In genomic region chr4:140559862-140560261, GRCm38 (mm10) we compare ENCODE assay signal across 12 mouse cellular contexts.
DNase-seq lines count a peak whose midpoint lies in the region; TF ChIP-seq lines count a peak whose summit lies in the region.
"Had no signal": no experiment of that assay in that cellular context is flagged by ENCODE, and none has a peak within 500 bp of the region (broad histone marks: within the 10 kb centered on the region; RNA-seq: fewer than 3 reads in every experiment).

No protein-coding gene starts in this region.

- no peak overlapping the region for H3K4me3 ChIP-seq in layer of hippocampus, adult 2 months
- H3K4me3 ChIP-seq: heart, embryonic 15.5 days had no signal

- no peak overlapping the region for H3K27ac ChIP-seq in layer of hippocampus, adult 2 months
- H3K27ac ChIP-seq: heart, embryonic 15.5 days; macrophage had no signal

- no peak for TF ChIP-seq POLR2A in brain, embryonic 14.5 days (IDR thresholded peaks at IDR 0.05; ENCODE audit: borderline replicate concordance, extremely low read depth, insufficient read depth, insufficient read length, poor library complexity, severe bottlenecking)

- DNase-seq in layer of hippocampus, adult 2 months (ENCODE audit: low spot score in 2 of 2): no peak
- DNase-seq in layer of hippocampus, adult 11-12 months (ENCODE audit: low spot score): no peak
- DNase-seq in 3T3-L1 (ENCODE audit: low read depth, low spot score): peak; percentile 9
- peak; percentile 43 for DNase-seq in 416B (ENCODE audit: low read depth)
- DNase-seq in brain, embryonic 14.5 days (ENCODE audit: low read depth): no peak
- DNase-seq in testis, postnatal 14 days (ENCODE audit: low spot score): no peak
- no peak for DNase-seq in right cerebral cortex, postnatal 4 days
- DNase-seq: cerebellum, postnatal 36 days; left cerebral cortex, postnatal 4 days; right cerebral cortex, postnatal 25 days had no signal

- TF ChIP-seq CTCF in layer of hippocampus, adult 2 months (conservative IDR thresholded peaks at IDR 0.05): peak; percentile 62
- peak; percentile 41; the same call in 1 of the 2 replicates for TF ChIP-seq CTCF in brain, embryonic 14.5 days (IDR thresholded peaks at IDR 0.05; ENCODE audit: borderline replicate concordance, extremely low read depth, insufficient read depth, insufficient read length)

Comparison
In these comparisons a context has a peak if more than half of its experiments do, and no peak if none do; other contexts are left out.
1. DNase-seq: peak in 3T3-L1 (single experiment) and 416B (single experiment); none in layer of hippocampus, adult 2 months (0 of 2), layer of hippocampus, adult 11-12 months (single experiment), brain, embryonic 14.5 days (single experiment), testis, postnatal 14 days (single experiment) and right cerebral cortex, postnatal 4 days (single experiment).